Mouse (Mus musculus) olfactory bulb, adult 2 months (tissue): ENCODE results near the gene Mrap.

ENCODE experiments used
- CTCF ChIP-seq: fragments of 200-500 bp; IDR thresholded peaks from 2 replicates; pipeline ENCODE4 v1.5.1; 2012; ENCODE audit warnings: low read depth, mild to moderate bottlenecking, low read length, moderate library complexity; ENCODE audit not compliant: insufficient read depth
- POLR2A ChIP-seq: fragments of 200-500 bp; IDR thresholded peaks from 2 replicates; pipeline ENCODE4 v1.6.1; 2012; ENCODE audit warnings: mild to moderate bottlenecking, low read depth, low read length, moderate library complexity; ENCODE audit not compliant: insufficient read depth

DNA sequence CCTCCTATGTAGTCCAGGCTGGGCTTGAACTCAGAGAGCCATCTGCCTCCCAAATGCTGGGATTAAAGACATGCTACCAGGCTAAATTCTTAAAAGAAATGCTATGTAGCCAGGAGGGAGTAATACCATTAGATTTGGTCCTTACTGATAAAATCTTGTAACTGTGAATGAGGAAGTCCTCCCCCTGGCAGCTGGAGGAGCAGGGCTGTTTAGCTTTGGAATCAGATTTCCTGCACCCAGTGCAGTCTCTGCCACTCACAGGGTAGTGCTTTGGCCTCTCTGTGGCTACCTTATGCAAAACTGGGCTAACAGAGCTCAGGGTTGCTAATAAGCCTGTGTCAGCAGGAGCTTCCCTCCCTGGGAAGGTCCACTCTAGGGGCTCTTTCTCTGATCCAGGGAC, 56.7 kb downstream of the Mrap start:
- TF ChIP-seq CTCF = no peak
- no peak for TF ChIP-seq POLR2A
